ENCODE assay signal across 13 mouse cellular contexts in genomic region chr2:166098292-166098933, GRCm38 (mm10). TPM values are rescaled to one million over a fixed set of nuclear protein-coding genes. Genes with fewer than 3 reads are reported as not detected.
DNase-seq lines count a peak whose midpoint lies in the region; ATAC-seq lines count a peak whose summit lies in the region.
"Had no signal": no experiment of that assay in that cellular context is flagged by ENCODE, and none has a peak within 500 bp of the region (broad histone marks: within the 10 kb centered on the region; RNA-seq: fewer than 3 reads in every experiment).

No protein-coding gene starts in this region.

- no peaks in the 10 kb centered on the region for H3K27me3 ChIP-seq in heart, embryonic 11.5 days (ENCODE audit: control insufficient read depth, insufficient read depth, low read length)
- H3K27me3 ChIP-seq in liver, embryonic 12.5 days (replicated peaks) = no peaks in the 10 kb centered on the region
- H3K27me3 ChIP-seq in embryonic facial prominence, embryonic 13.5 days = no peaks in the 10 kb centered on the region
- H3K27me3 ChIP-seq in liver, embryonic 16.5 days (ENCODE audit: control insufficient read depth, insufficient read depth, low read depth, low read length) = no peaks in the 10 kb centered on the region

- 0 out of 2 replicates have a peak overlapping the region, but pooled peaks have one; percentile 15 for H3K27ac ChIP-seq in heart, embryonic 11.5 days (ENCODE audit: low read depth, low read length)
- no peak overlapping the region for H3K27ac ChIP-seq in liver, embryonic 12.5 days
- H3K27ac ChIP-seq in embryonic facial prominence, embryonic 13.5 days = peak overlapping the region; percentile 48; the same call in 1 of the 2 replicates
- H3K27ac ChIP-seq in liver, embryonic 16.5 days (ENCODE audit: low read length) = no peak overlapping the region

- H3K36me3 ChIP-seq in heart, embryonic 11.5 days (ENCODE audit: control insufficient read depth, insufficient read depth, low read length) = peaks cover 11% of the 10 kb centered on the region
- H3K36me3 ChIP-seq in liver, embryonic 12.5 days = no peaks in the 10 kb centered on the region
- peaks cover 63% of the 10 kb centered on the region for H3K36me3 ChIP-seq in embryonic facial prominence, embryonic 13.5 days
- H3K36me3 ChIP-seq in liver, embryonic 16.5 days (ENCODE audit: control insufficient read depth, insufficient read depth) = no peaks in the 10 kb centered on the region

- no peak overlapping the region for H3K4me2 ChIP-seq in heart, embryonic 11.5 days
- H3K4me2 ChIP-seq in liver, embryonic 12.5 days = no peak overlapping the region
- no peak overlapping the region for H3K4me2 ChIP-seq in embryonic facial prominence, embryonic 13.5 days
- H3K4me2 ChIP-seq in liver, embryonic 16.5 days (ENCODE audit: low read depth, low read length) = no peak overlapping the region

- no peak overlapping the region for H3K4me3 ChIP-seq in heart, embryonic 11.5 days (ENCODE audit: low read depth, low read length)
- H3K4me3 ChIP-seq in liver, embryonic 12.5 days = no peak overlapping the region
- no peak overlapping the region for H3K4me3 ChIP-seq in embryonic facial prominence, embryonic 13.5 days
- no peak overlapping the region for H3K4me3 ChIP-seq in liver, embryonic 16.5 days (ENCODE audit: low read depth, low read length)

- no peaks in the 10 kb centered on the region for H3K9me3 ChIP-seq in heart, embryonic 11.5 days (replicated peaks; ENCODE audit: control insufficient read depth, low read length)
- H3K9me3 ChIP-seq in liver, embryonic 12.5 days (replicated peaks) = no peaks in the 10 kb centered on the region
- H3K9me3 ChIP-seq in embryonic facial prominence, embryonic 13.5 days = no peaks in the 10 kb centered on the region
- H3K9me3 ChIP-seq in liver, embryonic 16.5 days (replicated peaks; ENCODE audit: control insufficient read depth, low read length) = no peaks in the 10 kb centered on the region

- no peak overlapping the region for H3K9ac ChIP-seq in heart, embryonic 11.5 days (ENCODE audit: low read depth, low read length)
- no peak overlapping the region for H3K9ac ChIP-seq in liver, embryonic 12.5 days
- H3K9ac ChIP-seq in embryonic facial prominence, embryonic 13.5 days = 0 out of 2 replicates have a peak overlapping the region, but pooled peaks have one; percentile 27
- H3K9ac ChIP-seq in liver, embryonic 16.5 days (ENCODE audit: low read depth, low read length) = no peak overlapping the region

- DNase-seq in heart, postnatal 4 days = no peak
- no peak for DNase-seq in liver
- no peak for DNase-seq in cerebellum, adult 8-10 months
- DNase-seq in left cerebral cortex, adult 11 months (ENCODE audit: low spot score) = no peak
- DNase-seq: B cell, adult 2 months; cerebellum, adult 9-10 months; gastrocnemius, postnatal 36 days; kidney, adult 8-10 months; right cerebral cortex, postnatal 25 days had no signal

- no peak; the same call in 1 of the 2 replicates for ATAC-seq in heart, embryonic 11.5 days (replicated peaks; ENCODE audit: insufficient number of reproducible peaks, low FRiP score, low TSS enrichment)
- 0 out of 2 replicates have a peak, but pooled peaks have one; percentile 24 for ATAC-seq in liver, embryonic 12.5 days
- no peak for ATAC-seq in embryonic facial prominence, embryonic 13.5 days (ENCODE audit: insufficient number of reproducible peaks, insufficient read depth, low FRiP score, low TSS enrichment, low read depth)
- peak; percentile 19; the same call in 1 of the 2 replicates for ATAC-seq in liver, embryonic 16.5 days (ENCODE audit: low read depth)

- 39% methylated on average over 15 of the region's 15 CpGs for WGBS in heart, embryonic 11.5 days (ENCODE audit: insufficient replicate concordance)
- 71% methylated on average over 15 of the region's 15 CpGs for WGBS in liver, embryonic 12.5 days (ENCODE audit: insufficient replicate concordance)
- 61% methylated on average over 15 of the region's 15 CpGs for WGBS in embryonic facial prominence, embryonic 13.5 days
- 66% methylated on average over 15 of the region's 15 CpGs for WGBS in liver, embryonic 16.5 days (ENCODE audit: insufficient replicate concordance)

- H3K4me1 ChIP-seq in heart, embryonic 11.5 days (ENCODE audit: control insufficient read depth, insufficient read depth, low read length) = peaks cover 40% of the 10 kb centered on the region
- H3K4me1 ChIP-seq in liver, embryonic 12.5 days = no peaks in the 10 kb centered on the region
- peaks cover 24% of the 10 kb centered on the region for H3K4me1 ChIP-seq in embryonic facial prominence, embryonic 13.5 days
- H3K4me1 ChIP-seq in liver, embryonic 16.5 days (ENCODE audit: control insufficient read depth, low read depth, low read length) = no peaks in the 10 kb centered on the region

RNA-seq across cellular contexts. Expression of gene Sulf2, which starts 57.0 kb away (rescaled TPM):
- polyA plus RNA-seq in heart, embryonic 11.5 days (2014; fragmentation: Nextera tagmentation; extraction: Ambion mirVana) = 111 and 114 TPM in 2 replicates
- 100 to 1,000 TPM; 124 to 129 TPM for total RNA-seq in heart, postnatal 4 days (2021)
- polyA plus RNA-seq in liver, embryonic 12.5 days (2016; fragmentation: Nextera tagmentation; extraction: Ambion mirVana) = 7.5 and 11.8 TPM in 2 replicates
- 127 and 143 TPM in 2 replicates for polyA plus RNA-seq in embryonic facial prominence, embryonic 13.5 days (2015; fragmentation: Nextera tagmentation; extraction: Ambion mirVana)
- 0.68 and 1.2 TPM in 2 replicates for polyA plus RNA-seq in liver, embryonic 16.5 days (2015; fragmentation: Nextera tagmentation; extraction: Ambion mirVana)

Comparison
In these comparisons a context has a peak if more than half of its experiments do, and no peak if none do; other contexts are left out.
1. ATAC-seq: peak in liver, embryonic 12.5 days (single experiment) and liver, embryonic 16.5 days (single experiment); none in heart, embryonic 11.5 days (single experiment) and embryonic facial prominence, embryonic 13.5 days (single experiment).
2. H3K27ac ChIP-seq: peak in heart, embryonic 11.5 days (single experiment) and embryonic facial prominence, embryonic 13.5 days (single experiment); none in liver, embryonic 12.5 days (single experiment) and liver, embryonic 16.5 days (single experiment).